Mouse (Mus musculus) induced T-regulatory cell, adult 2 months (primary cell): ENCODE results near the gene Fam170b.

Source experiments
- DNase-seq: peaks from one replicate; pipeline ENCODE4 v3.0.0-alpha.2; 2012; ENCODE audit warnings: low read depth

Gene Fam170b

DNA sequence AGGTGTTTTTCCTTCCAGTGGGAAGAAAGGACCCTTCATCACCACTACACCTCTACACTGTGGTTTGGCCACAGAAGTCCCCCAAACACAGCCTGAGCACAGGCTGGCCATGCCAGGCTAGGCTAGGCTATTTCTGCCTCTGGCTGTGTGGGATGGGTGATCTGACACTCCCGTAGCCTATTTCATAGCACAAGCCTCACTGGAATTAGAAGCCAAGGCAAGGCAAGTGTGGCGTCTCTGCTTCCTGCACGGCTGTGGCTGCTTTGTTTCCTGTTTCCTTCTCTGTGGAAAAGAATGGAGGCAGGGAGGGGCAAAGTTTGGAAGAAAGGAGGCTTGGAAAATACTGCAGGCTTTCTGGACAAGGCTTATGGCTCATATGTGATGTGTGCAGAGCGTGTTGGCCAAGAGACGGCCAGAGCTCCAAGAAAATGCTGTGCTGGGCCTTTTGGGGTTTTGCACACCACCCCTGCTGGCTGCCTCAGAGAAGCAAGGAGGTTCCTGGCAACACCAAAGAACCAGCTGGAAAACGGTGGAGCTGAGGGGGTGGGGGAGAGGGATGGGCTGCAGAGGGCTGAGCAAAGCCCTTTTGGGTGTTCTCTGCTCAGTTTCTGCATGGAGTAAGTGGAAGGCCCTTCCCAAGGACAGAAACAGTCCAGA lies 5.6 kb upstream of the Fam170b start:
- no peak for DNase-seq

DNA sequence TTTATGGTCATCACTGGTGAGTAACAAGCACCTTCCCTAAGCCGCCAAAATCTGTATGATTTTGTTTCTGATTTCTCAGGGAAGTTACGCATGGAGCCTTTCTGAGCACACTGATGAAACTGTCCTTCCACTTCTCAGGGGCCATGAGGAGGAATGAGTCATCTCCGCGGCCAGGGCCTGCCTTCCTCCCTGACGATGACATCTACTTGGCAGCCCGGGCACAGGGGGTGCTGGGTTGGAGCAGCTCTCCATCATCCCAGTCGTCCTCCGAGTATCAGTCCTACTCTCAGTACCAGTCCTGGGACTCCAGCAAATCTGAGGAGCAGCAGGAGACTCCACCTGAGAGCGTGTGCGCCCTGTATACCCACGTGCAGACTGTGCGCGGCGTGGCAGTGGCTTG lies 1.4 kb downstream of the Fam170b start:
- no peak for DNase-seq

DNA sequence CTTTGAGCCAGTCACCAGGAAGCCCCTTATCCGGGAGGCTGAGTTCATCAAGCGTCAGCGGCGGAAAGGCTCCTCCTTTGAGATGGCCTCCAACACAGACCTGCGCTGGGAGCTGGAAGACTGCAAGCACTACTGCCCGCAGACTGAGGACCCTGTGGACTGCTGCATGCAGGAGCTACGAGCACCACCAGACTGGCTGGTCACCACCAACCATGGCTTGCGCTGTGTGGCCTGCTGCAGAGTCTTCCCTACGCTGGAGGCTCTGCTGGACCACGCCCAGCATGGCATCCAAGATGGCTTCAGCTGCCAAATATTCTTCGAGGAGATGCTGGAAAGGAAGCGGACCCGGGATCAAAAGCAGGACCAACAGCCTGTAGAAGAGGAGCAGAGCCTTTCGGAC lies 1.8 kb downstream of the Fam170b start:
- no peak for DNase-seq

- no peak for DNase-seq
Measured at GRCm38 (mm10) chr14:32836191-32836590, 2.4 kb downstream of the Fam170b start.

GRCm38 (mm10) chr14:32842052-32842451 lies 8.3 kb downstream of the Fam170b start:
- DNase-seq, result no peak

DNA sequence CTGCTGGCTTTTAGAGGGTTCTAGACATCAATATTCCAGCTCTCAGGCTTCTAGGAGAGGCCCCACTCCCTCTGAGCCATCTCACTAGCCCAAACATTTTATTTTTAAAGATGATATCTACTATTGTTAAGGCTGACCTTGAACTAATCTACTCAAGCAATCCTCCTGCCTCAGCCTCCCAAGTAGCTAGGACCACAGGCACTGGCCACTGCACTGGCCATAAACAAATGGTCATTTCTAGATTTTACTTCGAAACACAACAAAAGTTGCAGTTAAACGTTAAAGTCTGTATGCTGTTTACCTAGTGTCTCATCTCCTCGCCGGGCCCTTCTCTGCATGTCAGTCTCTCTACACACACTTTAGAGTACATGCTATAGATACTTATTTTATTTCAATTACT lies 20.3 kb downstream of the Fam170b start:
- DNase-seq, result no peak

- no peak for DNase-seq
Measured at GRCm38 (mm10) chr14:32856246-32856645, 22.5 kb downstream of the Fam170b start.

GRCm38 (mm10) chr14:32856681-32857328 lies 23.0 kb downstream of the Fam170b start, which contains the start of gene Vstm4:
TSS of gene Vstm4 (plus strand) at chr14:32856756.
- DNase-seq, result no peak

DNA sequence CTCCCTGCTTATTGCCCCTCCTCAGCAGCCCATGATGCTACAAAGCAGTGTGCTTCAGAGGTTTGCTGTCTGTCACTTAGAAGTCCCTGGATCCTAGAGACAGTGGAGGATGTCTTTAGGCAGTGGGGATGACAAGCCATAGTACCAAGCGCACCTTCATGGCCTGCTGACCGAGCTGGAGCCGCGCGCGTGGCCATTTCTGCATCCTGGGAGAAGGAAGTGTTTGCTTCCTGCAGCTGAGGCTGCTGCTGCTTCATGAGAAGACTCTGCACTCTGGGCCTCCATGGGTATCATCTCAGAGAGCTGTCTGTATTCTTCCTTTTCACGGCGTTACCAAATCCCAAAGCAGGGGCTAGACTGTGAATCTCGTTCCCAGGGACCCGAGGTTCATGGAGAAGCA lies 24.6 kb downstream of the Fam170b start:
- DNase-seq, result no peak

DNA sequence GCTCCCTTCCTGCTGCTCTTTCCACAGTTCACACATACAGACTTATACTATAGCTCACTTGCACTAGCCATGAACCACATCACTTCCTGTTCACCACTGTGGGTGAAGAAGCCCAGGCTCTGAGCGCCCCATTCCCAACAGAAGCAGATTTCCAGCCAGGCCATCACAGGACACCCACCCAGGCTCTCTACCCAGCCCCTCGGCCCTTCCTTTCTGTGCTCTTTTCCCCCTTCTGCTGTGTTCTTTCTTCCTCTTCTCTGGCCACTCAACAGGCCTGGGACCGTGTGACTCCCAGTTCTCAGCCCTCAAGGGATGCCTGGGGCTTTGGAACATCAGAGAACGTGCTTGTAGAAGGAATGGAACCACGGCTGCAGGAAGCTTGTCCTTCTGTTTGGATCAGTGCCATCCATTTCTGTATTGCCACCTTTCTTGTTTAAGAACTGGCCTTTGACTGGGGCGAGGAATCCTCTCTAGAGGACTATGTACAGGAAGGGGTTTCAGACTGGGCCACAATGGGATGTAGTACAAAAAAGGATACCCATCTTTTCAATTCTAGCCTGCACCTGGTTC lies 25.3 kb downstream of the Fam170b start:
- DNase-seq, result no peak

GRCm38 (mm10) chr14:32859831-32860569 lies 26.2 kb downstream of the Fam170b start:
- DNase-seq, result no peak

- no peak for DNase-seq
Measured at GRCm38 (mm10) chr14:32861149-32861581, 27.4 kb downstream of the Fam170b start.

- DNase-seq, result no peak
Measured at GRCm38 (mm10) chr14:32861656-32862055, 27.9 kb downstream of the Fam170b start.

GRCm38 (mm10) chr14:32865331-32865730 lies 31.6 kb downstream of the Fam170b start:
- no peak for DNase-seq

DNA sequence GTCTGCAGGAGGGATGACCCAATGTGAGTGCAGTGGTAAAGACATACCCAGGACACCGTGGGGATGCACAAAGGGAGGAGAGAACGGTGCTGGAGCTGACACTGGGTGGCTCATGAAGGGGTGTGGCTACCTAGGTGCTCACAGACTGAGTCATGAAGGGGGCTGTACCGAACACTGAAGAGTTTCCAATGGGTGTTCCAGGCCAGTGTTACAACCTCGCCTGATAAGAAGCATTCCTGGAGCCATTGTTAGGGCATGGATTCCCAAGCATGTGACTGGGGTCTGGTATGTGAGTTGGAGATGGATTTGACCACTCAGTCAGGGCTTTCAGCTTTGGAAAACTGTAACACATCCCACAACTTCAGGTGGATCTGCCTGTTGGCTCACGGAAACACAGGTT lies 38.2 kb downstream of the Fam170b start:
- no peak for DNase-seq

DNA sequence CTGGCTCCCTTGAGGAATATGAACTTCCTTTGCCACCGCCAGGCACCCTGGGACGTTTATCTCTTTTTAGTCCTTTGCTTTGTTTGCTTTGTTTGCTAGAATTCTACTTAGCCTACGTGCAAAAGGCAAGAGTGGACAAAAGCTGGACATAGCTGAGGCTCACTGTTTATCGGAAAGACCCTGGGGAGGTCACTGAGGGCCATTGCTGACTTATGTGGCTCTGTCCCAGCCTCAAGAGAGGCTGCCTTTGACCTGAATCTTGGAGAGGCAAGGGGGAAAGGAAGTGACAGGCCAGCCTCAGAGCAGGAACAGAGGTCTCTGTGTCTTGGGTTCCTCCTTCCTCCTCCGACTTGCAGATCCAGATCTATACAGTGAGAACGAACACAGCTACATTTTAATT lies 43.8 kb downstream of the Fam170b start:
- no peak for DNase-seq

DNA sequence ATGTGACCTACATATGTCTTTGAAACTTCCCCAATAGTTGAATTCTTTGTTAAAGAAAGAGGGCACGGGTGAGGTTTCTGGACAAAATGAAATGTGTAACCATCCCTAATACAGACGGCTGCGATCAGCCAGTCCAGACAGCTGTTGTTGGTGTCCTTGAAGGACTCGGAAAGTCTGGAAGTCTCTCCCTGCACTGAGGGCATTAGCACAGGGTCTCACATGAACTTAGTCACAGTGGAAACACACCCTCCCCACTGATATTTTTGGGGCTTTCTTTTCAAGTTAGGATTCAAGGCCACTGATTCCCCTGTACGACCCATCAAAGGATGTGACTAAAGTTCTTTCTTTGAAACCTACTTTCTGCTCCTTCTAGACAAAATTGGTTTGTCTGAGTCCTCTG lies 46.6 kb downstream of the Fam170b start:
- DNase-seq, result no peak

- no peak for DNase-seq
Measured at GRCm38 (mm10) chr14:32881693-32882092, 47.9 kb downstream of the Fam170b start.
